Mouse (Mus musculus) neural tube, postnatal 0 days (tissue): ENCODE data around the gene Arl5a. TPM values are rescaled to one million over a fixed set of nuclear protein-coding genes. Genes with fewer than 3 reads are reported as not detected.

Source experiments
- polyA plus RNA-seq: library from polyadenylated mRNA; unstranded; fragments of >200 nt; fragmentation: Nextera tagmentation; extraction: Ambion mirVana; gene quantifications from 2 replicates; pipeline ENCODE4 v1.2.1, GENCODE M21; 2015

The Arl5a gene
- 31.3 and 32.1 TPM in 2 replicates for polyA plus RNA-seq

GRCm38 (mm10) chr2:52424747-52425522 lies at the start of gene Arl5a:
Gene Arl5a (minus strand): TSS chr2:52424901.

GRCm38 (mm10) chr2:52378448-52378804 lies 46.3 kb downstream of the Arl5a start, which contains the start of gene Neb:
Gene Neb (minus strand): TSS chr2:52378474.

Other genes with a start within 250 kb of the Arl5a start
- 1.2 TPM in 2 replicates for gene Neb, start 46.4 kb downstream of the Arl5a start, polyA plus RNA-seq